Mouse (Mus musculus): Measurements from ENCODE around the gene Ubr2. TPM values are rescaled to one million over a fixed set of nuclear protein-coding genes. Genes with fewer than 3 reads are reported as not detected.

Gene Ubr2
- polyA plus RNA-seq, 1 experiment, result 25.3 TPM

DNA sequence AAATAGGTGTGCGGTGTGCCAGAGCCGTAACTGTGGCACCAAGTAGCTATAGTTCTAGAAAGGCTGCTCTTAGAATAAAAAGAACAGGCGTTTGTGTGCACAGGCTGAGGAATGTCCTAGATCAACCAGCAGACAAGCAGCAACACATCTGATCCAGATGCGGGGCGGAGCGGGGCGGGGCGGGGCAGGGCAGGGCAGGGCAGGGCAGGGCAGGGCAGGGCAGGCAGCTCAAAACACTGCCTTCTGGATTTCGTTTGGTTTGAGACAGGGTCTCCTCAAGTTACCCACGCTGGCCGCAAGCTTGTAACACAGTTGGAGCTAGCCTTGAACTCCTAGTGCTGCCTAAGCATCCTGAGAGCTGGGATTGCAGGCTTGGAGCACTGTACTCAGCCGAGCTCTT, 81.1 kb downstream of the Ubr2 start:
- TF ChIP-seq POLR2A (IDR thresholded peaks at IDR 0.05; ENCODE audit: low read depth, low read length) (no peak), CTCF (conservative IDR thresholded peaks at IDR 0.05; ENCODE audit: insufficient read depth, insufficient read length, low read depth, low read length) (no peak)

GRCm38 (mm10) chr17:46927781-46928180, 82.6 kb downstream of the Ubr2 start:
- 92% methylated on average over 5 of the region's 5 CpGs for WGBS
- H3K4me1 ChIP-seq (ENCODE audit: control insufficient read depth, insufficient read depth, low read length), result no peaks in the 10 kb centered on the region
- no peak overlapping the region for H3K27ac ChIP-seq (ENCODE audit: insufficient read depth, low read depth, low read length)
- H3K36me3 ChIP-seq (ENCODE audit: control insufficient read depth, insufficient read depth, low read length), result peaks cover 7% of the 10 kb centered on the region
- no peak for DNase-seq
- H3K27me3 ChIP-seq (replicated peaks; ENCODE audit: control insufficient read depth, insufficient read depth, low read length), result no peaks in the 10 kb centered on the region
- TF ChIP-seq POLR2A (IDR thresholded peaks at IDR 0.05; ENCODE audit: low read depth, low read length) (no peak), CTCF (conservative IDR thresholded peaks at IDR 0.05; ENCODE audit: insufficient read depth, insufficient read length, low read depth, low read length) (no peak)
- H3K4me3 ChIP-seq (ENCODE audit: insufficient read depth, low read depth, low read length), result no peak overlapping the region

More for the DNA sequence above, 81.1 kb downstream of the Ubr2 start:
- Histone ChIP-seq H3K4me3 (ENCODE audit: insufficient read depth, low read depth, low read length) (no peak overlapping the region), H3K27me3 (replicated peaks; ENCODE audit: control insufficient read depth, insufficient read depth, low read length) (no peaks in the 10 kb centered on the region), H3K27ac (ENCODE audit: insufficient read depth, low read depth, low read length) (no peak overlapping the region), H3K36me3 (ENCODE audit: control insufficient read depth, insufficient read depth, low read length) (peaks cover 12% of the 10 kb centered on the region), H3K4me1 (ENCODE audit: control insufficient read depth, insufficient read depth, low read length) (no peaks in the 10 kb centered on the region)
- WGBS, result 80% methylated on average over 12 of the region's 12 CpGs
- no peak for DNase-seq

GRCm38 (mm10) chr17:46926941-46927340, 83.4 kb downstream of the Ubr2 start:
- no peaks in the 10 kb centered on the region for H3K4me1 ChIP-seq (ENCODE audit: control insufficient read depth, insufficient read depth, low read length)
- whole genome bisulfite sequencing, result 55% methylated on average over 3 of the region's 3 CpGs
- DNase-seq, result no peak
- H3K4me3 ChIP-seq (ENCODE audit: insufficient read depth, low read depth, low read length), result no peak overlapping the region
- H3K27ac ChIP-seq (ENCODE audit: insufficient read depth, low read depth, low read length), result no peak overlapping the region
- peaks cover 6% of the 10 kb centered on the region; the same call in 1 of the 2 replicates for H3K36me3 ChIP-seq (ENCODE audit: control insufficient read depth, insufficient read depth, low read length)
- TF ChIP-seq POLR2A (IDR thresholded peaks at IDR 0.05; ENCODE audit: low read depth, low read length), result no peak
- TF ChIP-seq CTCF (conservative IDR thresholded peaks at IDR 0.05; ENCODE audit: insufficient read depth, insufficient read length, low read depth, low read length), result no peak
- no peaks in the 10 kb centered on the region for H3K27me3 ChIP-seq (replicated peaks; ENCODE audit: control insufficient read depth, insufficient read depth, low read length)

GRCm38 (mm10) chr17:46926192-46926591, 84.2 kb downstream of the Ubr2 start:
- Histone ChIP-seq H3K4me3 (ENCODE audit: insufficient read depth, low read depth, low read length) (no peak overlapping the region), H3K27me3 (replicated peaks; ENCODE audit: control insufficient read depth, insufficient read depth, low read length) (no peaks in the 10 kb centered on the region), H3K27ac (ENCODE audit: insufficient read depth, low read depth, low read length) (no peak overlapping the region), H3K4me1 (ENCODE audit: control insufficient read depth, insufficient read depth, low read length) (no peaks in the 10 kb centered on the region), H3K36me3 (ENCODE audit: control insufficient read depth, insufficient read depth, low read length) (peaks cover 5% of the 10 kb centered on the region; the same call in 1 of the 2 replicates)
- DNase-seq, result no peak
- TF ChIP-seq CTCF (conservative IDR thresholded peaks at IDR 0.05; ENCODE audit: insufficient read depth, insufficient read length, low read depth, low read length), result no peak
- no peak for TF ChIP-seq POLR2A (IDR thresholded peaks at IDR 0.05; ENCODE audit: low read depth, low read length)
- WGBS, result 72% methylated on average over 6 of the region's 6 CpGs

- no peak for DNase-seq
- Histone ChIP-seq H3K4me3 (ENCODE audit: insufficient read depth, low read depth, low read length) (no peak overlapping the region), H3K27ac (ENCODE audit: insufficient read depth, low read depth, low read length) (no peak overlapping the region), H3K4me1 (ENCODE audit: control insufficient read depth, insufficient read depth, low read length) (no peaks in the 10 kb centered on the region), H3K27me3 (replicated peaks; ENCODE audit: control insufficient read depth, insufficient read depth, low read length) (no peaks in the 10 kb centered on the region), H3K36me3 (ENCODE audit: control insufficient read depth, insufficient read depth, low read length) (no peaks in the 10 kb centered on the region)
- TF ChIP-seq CTCF (conservative IDR thresholded peaks at IDR 0.05; ENCODE audit: insufficient read depth, insufficient read length, low read depth, low read length) (no peak), POLR2A (IDR thresholded peaks at IDR 0.05; ENCODE audit: low read depth, low read length) (no peak)
- WGBS, result 56% methylated on average over 6 of the region's 6 CpGs
Observed at GRCm38 (mm10) chr17:46920855-46921254, 89.5 kb downstream of the Ubr2 start.

- H3K27ac ChIP-seq (ENCODE audit: insufficient read depth, low read depth, low read length), result no peak overlapping the region
Observed at GRCm38 (mm10) chr17:46918951-46919350, 91.4 kb downstream of the Ubr2 start.

GRCm38 (mm10) chr17:46915129-46915528, 95.2 kb downstream of the Ubr2 start:
- no peak for TF ChIP-seq CTCF (conservative IDR thresholded peaks at IDR 0.05; ENCODE audit: insufficient read depth, insufficient read length, low read depth, low read length)
- TF ChIP-seq POLR2A (IDR thresholded peaks at IDR 0.05; ENCODE audit: low read depth, low read length), result no peak
- no peak for DNase-seq
- no peaks in the 10 kb centered on the region for H3K4me1 ChIP-seq (ENCODE audit: control insufficient read depth, insufficient read depth, low read length)
- no peaks in the 10 kb centered on the region for H3K36me3 ChIP-seq (ENCODE audit: control insufficient read depth, insufficient read depth, low read length)
- no peak overlapping the region for H3K27ac ChIP-seq (ENCODE audit: insufficient read depth, low read depth, low read length)
- no peak overlapping the region for H3K4me3 ChIP-seq (ENCODE audit: insufficient read depth, low read depth, low read length)
- 73% methylated on average over 3 of the region's 3 CpGs for WGBS
- H3K27me3 ChIP-seq (replicated peaks; ENCODE audit: control insufficient read depth, insufficient read depth, low read length), result no peaks in the 10 kb centered on the region

More at GRCm38 (mm10) chr17:46918951-46919350, 91.4 kb downstream of the Ubr2 start:
- Histone ChIP-seq H3K36me3 (ENCODE audit: control insufficient read depth, insufficient read depth, low read length) (no peaks in the 10 kb centered on the region), H3K4me3 (ENCODE audit: insufficient read depth, low read depth, low read length) (no peak overlapping the region), H3K27me3 (replicated peaks; ENCODE audit: control insufficient read depth, insufficient read depth, low read length) (no peaks in the 10 kb centered on the region), H3K4me1 (ENCODE audit: control insufficient read depth, insufficient read depth, low read length) (no peaks in the 10 kb centered on the region)
- WGBS, result 15% methylated on average over 4 of the region's 4 CpGs
- no peak for TF ChIP-seq CTCF (conservative IDR thresholded peaks at IDR 0.05; ENCODE audit: insufficient read depth, insufficient read length, low read depth, low read length)
- no peak for TF ChIP-seq POLR2A (IDR thresholded peaks at IDR 0.05; ENCODE audit: low read depth, low read length)
- DNase-seq, result no peak
